Mouse (Mus musculus) C3H10T1/2 (cell line): Measurements from ENCODE around the gene Apopt1. TPM values are rescaled to one million over a fixed set of nuclear protein-coding genes. Genes with fewer than 3 reads are reported as not detected.

Source experiments
- polyA plus RNA-seq, 2 experiments: library from polyadenylated mRNA; unstranded; fragments of >200 nt; fragmentation: generic; extraction: Trizol; gene quantifications; one replicate each; pipeline ENCODE4 v1.2.1; 2012; ENCODE audit warnings: missing spikeins in 2 of 2

Apopt1 gene
- 10 to 100 TPM; 19.9 to 33.9 TPM for polyA plus RNA-seq

GRCm38 (mm10) chr12:111713004-111713651 is at the start of gene Apopt1, which contains the start of gene Bag5:
Gene Apopt1, plus strand, starts transcription at chr12:111713261.
Gene Bag5, minus strand, starts transcription at chr12:111713257.

GRCm38 (mm10) chr12:111672176-111672575 is 40.9 kb upstream of the Apopt1 start, which contains the start of gene Ckb:
Gene Ckb, minus strand, starts transcription at chr12:111672338.

GRCm38 (mm10) chr12:111677882-111678669 is 35.0 kb upstream of the Apopt1 start, which contains the start of gene Trmt61a:
Gene Trmt61a, plus strand, starts transcription at chr12:111678105.

GRCm38 (mm10) chr12:111758381-111759175 is 45.5 kb downstream of the Apopt1 start, which contains the start of gene Klc1:
Gene Klc1, plus strand, starts transcription at chr12:111758849.

Other genes with a start within 250 kb of the Apopt1 start
- gene Gm266, start 227.4 kb upstream of the Apopt1 start, polyA plus RNA-seq: under 1 TPM in 1 of 2 experiments, not detected in 1; 0.04 TPM
- 10 to 100 TPM; 14.8 to 25.5 TPM for gene Eif5, start 175.2 kb upstream of the Apopt1 start, polyA plus RNA-seq
- gene Mark3, start 138.7 kb upstream of the Apopt1 start, polyA plus RNA-seq: 10 to 100 TPM in 1 of 2 experiments, 1 to 10 TPM in 1; 5.1 to 24.1 TPM
- gene Ckb, start 40.9 kb upstream of the Apopt1 start, polyA plus RNA-seq: 1 to 10 TPM in 1 of 2 experiments, under 1 TPM in 1; 0.11 to 1.5 TPM
- 1 to 10 TPM; 4.9 to 9.1 TPM for gene Trmt61a, start 35.2 kb upstream of the Apopt1 start, polyA plus RNA-seq
- gene Bag5, start within 50 bp of the Apopt1 start, polyA plus RNA-seq: 10 to 100 TPM in 1 of 2 experiments, 1 to 10 TPM in 1; 3.7 to 22.5 TPM
- 10 to 100 TPM; 43.6 to 71.2 TPM for gene Klc1, start 45.6 kb downstream of the Apopt1 start, polyA plus RNA-seq
- 1 to 10 TPM; 2.7 to 8.2 TPM for gene Xrcc3, start 100.6 kb downstream of the Apopt1 start, polyA plus RNA-seq
- 10 to 100 TPM; 10.2 to 36.9 TPM for gene Zfyve21, start 100.9 kb downstream of the Apopt1 start, polyA plus RNA-seq
- gene Ppp1r13b, start 194.8 kb downstream of the Apopt1 start, polyA plus RNA-seq: 1 to 10 TPM; 1.1 to 6.1 TPM